Mouse (Mus musculus) testis, adult 2 months (tissue): Measurements from ENCODE around the gene A930004D18Rik. TPM values are rescaled to one million over a fixed set of nuclear protein-coding genes. Genes with fewer than 3 reads are reported as not detected.

Experiments
- H3K27ac ChIP-seq: fragments of 200-500 bp; 2 replicates; pipeline ENCODE4 v1.5.1; 2012; ENCODE audit warnings: low read depth, low read length; ENCODE audit not compliant: control insufficient read depth, insufficient read depth
- H3K27me3 ChIP-seq: fragments of 200-500 bp; 2 replicates; pipeline ENCODE4 v1.6.1; 2012; ENCODE audit warnings: mild to moderate bottlenecking, low read length, moderate library complexity; ENCODE audit not compliant: control insufficient read depth, insufficient read depth
- H3K36me3 ChIP-seq: fragments of 200-500 bp; 2 replicates; pipeline ENCODE4 v1.6.1; 2012; ENCODE audit warnings: mild to moderate bottlenecking, low read length; ENCODE audit not compliant: control insufficient read depth, insufficient read depth
- H3K4me1 ChIP-seq: fragments of 200-500 bp; 2 replicates; pipeline ENCODE4 v1.6.1; 2012; ENCODE audit warnings: low read length; ENCODE audit not compliant: control insufficient read depth, insufficient read depth
- H3K4me3 ChIP-seq: fragments of 200-500 bp; 2 replicates; pipeline ENCODE4 v1.5.1; 2012; ENCODE audit warnings: low read depth, mild to moderate bottlenecking, low read length, moderate library complexity, mixed read lengths; ENCODE audit not compliant: control insufficient read depth
- CTCF ChIP-seq: fragments of 200-500 bp; IDR thresholded peaks from 2 replicates; pipeline ENCODE4 v1.5.1; 2012; ENCODE audit warnings: low read depth, mild to moderate bottlenecking, inconsistent platforms, low read length, moderate library complexity; ENCODE audit not compliant: control insufficient read depth, insufficient read depth, insufficient replicate concordance
- POLR2A ChIP-seq: fragments of 200-500 bp; IDR thresholded peaks from 2 replicates; pipeline ENCODE4 v1.6.1; 2012; ENCODE audit warnings: low read depth, mild to moderate bottlenecking, inconsistent platforms, low read length, moderate library complexity; ENCODE audit not compliant: control insufficient read depth
- polyA plus RNA-seq: library from polyadenylated mRNA; depleted of rRNA; stranded (reverse); fragments of >200 nt; gene quantifications from 2 replicates; pipeline ENCODE4 v1.2.3, GENCODE M21; 2012

A930004D18Rik gene
- polyA plus RNA-seq, 1 experiment, result 0.07 TPM

DNA sequence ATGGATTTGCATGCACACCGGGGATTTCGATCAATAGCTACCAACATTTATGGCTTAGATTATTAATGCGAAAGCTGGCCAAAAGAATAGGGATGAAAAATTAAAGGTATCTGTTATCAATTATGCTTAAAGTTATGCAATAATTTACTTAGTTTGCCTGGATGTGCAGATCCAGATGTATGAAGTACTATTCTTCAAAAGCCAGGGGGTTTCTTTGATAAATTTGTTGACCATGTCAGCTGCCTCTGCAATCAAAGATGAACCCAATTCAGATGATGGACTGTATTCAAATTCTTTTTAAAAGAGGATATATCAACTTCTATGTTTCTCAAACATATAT lies 14.3 kb upstream of the A930004D18Rik start:
- H3K4me1 ChIP-seq, result peaks cover 11% of the 10 kb centered on the region
- H3K27ac ChIP-seq, result no peak overlapping the region
- TF ChIP-seq CTCF, result no peak
- no peak for TF ChIP-seq POLR2A

DNA sequence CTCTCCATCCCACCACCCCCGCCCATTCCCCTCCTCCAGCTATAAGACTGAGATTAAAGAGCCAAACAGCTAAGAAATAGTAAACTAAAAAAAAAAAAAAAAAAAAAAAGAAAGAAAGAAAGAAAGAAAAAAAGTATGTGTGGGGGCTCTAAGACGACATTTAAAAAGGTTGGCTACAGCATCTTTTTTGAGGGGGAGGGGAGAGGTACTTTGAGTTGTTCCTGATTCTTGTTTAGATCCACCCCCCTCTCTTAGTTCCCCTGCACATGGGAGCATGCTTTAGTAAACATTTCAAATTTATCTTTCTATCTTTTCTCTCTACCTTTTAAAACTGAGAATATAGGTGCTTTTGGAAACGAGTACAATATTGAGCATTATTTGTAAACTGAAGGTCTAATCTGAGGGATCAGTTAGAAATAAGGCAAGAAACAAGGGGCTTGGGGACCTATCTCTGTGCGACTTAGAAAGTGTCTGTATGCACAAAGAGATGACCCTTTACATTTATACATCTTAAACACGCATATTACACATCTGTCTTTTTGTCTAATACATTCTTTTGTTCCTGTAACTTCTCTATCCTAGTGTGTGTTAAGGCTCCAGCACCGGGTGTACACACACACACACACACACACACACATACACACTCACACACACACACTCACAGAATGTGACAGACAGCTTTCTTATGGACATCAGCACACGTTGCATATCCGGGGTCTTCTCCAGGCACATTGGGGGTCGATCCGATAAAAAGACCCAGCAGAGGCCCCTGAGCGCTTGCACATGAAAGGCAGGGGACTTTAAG lies 13.7 kb upstream of the A930004D18Rik start:
- H3K4me3 ChIP-seq, result no peak overlapping the region
- TF ChIP-seq POLR2A, result no peak
- TF ChIP-seq CTCF, result no peak
- peaks cover 10% of the 10 kb centered on the region for H3K4me1 ChIP-seq
- no peak overlapping the region for H3K27ac ChIP-seq
- H3K27me3 ChIP-seq, result no peaks in the 10 kb centered on the region
- H3K36me3 ChIP-seq, result no peaks in the 10 kb centered on the region

More for the DNA sequence above, 14.3 kb upstream of the A930004D18Rik start:
- no peaks in the 10 kb centered on the region for H3K27me3 ChIP-seq
- no peak overlapping the region for H3K4me3 ChIP-seq
- H3K36me3 ChIP-seq, result no peaks in the 10 kb centered on the region

DNA sequence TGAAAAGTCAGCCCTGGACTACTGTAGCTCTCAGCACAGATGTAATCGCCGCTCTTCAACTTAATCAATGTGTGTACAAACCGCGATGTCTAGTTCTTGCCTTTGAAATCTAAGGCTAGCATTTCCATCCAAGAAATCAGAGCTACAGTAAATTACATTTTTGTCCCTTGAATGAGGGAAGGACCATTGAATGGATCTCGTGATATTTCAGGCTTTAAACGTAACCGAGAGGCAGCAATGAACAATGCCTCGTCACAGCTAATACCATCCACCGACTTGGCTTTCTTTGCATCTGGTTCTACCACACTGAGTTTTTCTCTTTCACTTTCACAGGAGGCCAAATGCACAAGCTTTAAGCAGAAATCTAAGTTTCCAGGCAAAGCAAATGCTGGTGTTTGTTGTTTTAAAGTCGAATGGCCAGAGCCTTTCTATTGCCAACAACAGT lies 13.0 kb upstream of the A930004D18Rik start:
- TF ChIP-seq CTCF (no peak), POLR2A (no peak)
- peaks cover 6% of the 10 kb centered on the region for H3K4me1 ChIP-seq
- H3K27me3 ChIP-seq, result no peaks in the 10 kb centered on the region
- H3K4me3 ChIP-seq, result no peak overlapping the region
- no peaks in the 10 kb centered on the region for H3K36me3 ChIP-seq
- peak overlapping the region; percentile 32; the same call in 1 of the 2 replicates for H3K27ac ChIP-seq

DNA sequence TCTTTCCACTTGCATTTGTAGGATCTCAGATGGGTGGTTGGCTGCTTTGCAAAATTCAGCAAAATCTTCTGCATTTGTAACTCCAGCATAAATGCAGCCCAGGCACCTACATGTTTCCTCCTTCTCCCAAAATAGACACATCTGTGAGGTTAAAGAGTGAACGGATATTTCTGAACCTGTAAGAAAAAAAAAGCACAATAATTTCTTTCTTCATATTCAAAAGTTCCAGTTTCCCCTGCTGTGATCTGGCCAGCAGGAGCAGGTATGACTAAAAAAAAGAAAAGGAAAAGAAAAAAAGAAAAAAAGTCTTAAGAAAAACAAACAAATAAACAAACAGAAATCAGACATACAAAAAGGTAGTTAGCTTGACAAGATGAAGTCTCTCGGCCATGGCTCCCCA lies 12.5 kb upstream of the A930004D18Rik start:
- no peak overlapping the region for H3K27ac ChIP-seq
- H3K4me3 ChIP-seq, result no peak overlapping the region
- H3K4me1 ChIP-seq, result peaks cover 4% of the 10 kb centered on the region
- no peak for TF ChIP-seq POLR2A
- no peak for TF ChIP-seq CTCF
- H3K36me3 ChIP-seq, result no peaks in the 10 kb centered on the region
- no peaks in the 10 kb centered on the region for H3K27me3 ChIP-seq

DNA sequence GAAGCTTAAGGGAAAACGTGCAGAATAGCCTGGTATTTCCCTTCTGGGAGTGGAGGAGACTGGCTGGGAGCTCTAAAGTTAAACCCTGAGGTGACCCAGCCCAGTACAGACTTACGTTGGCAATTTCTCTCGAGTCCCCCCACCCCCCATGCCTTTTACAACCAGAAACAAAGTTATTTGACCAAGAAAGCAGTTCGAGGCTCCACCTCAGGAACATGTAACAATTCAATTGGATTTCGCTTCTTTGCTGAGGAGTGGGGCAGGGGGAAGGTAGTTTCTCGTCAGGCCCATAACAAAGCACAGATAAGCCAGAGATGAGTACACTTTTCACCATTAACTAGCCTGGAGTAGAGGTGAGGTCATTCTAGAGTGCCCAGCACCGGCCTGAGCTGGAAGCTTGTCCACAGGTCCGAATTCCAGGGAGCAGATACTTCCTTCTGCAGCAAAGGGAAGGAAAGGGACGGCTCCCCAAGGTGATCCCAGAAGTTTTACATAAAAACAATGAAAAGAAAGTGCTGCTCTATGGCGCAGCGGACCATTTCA lies 11.8 kb upstream of the A930004D18Rik start:
- Histone ChIP-seq H3K27me3 (no peaks in the 10 kb centered on the region), H3K4me3 (no peak overlapping the region), H3K27ac (peak overlapping the region; percentile 44), H3K4me1 (peaks cover 4% of the 10 kb centered on the region), H3K36me3 (no peaks in the 10 kb centered on the region)
- TF ChIP-seq CTCF, result no peak
- no peak for TF ChIP-seq POLR2A

DNA sequence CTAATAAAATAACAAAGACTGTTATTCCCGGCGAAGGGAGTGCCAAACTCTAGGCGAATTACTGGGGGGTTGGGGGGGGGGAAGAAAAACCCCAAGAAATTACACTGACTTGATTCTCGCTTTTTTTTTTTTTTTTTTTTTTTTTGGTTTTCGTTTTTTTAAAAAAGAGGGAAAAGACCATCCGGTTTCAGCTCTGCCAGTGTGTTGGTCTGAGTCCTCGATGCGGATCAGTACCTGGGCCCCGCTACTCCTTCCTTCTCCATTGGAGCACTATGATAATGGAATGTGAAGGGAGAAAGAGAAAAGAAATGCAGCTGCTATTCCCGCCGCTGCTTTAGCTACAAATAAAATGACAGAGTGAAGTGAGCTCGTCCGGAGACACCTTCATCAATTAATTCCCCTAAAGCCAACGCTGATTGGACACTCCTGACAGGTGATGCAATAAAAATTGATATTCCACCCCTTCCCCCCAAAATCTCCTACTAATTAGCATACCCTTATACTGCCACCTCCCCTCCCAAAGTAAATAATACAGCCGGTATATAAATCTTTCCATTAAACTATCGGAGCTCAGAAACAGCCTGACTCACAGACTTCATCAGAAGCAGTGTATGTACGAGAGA lies 11.0 kb upstream of the A930004D18Rik start, which contains the start of gene Skida1:
Gene Skida1 (minus strand): TSS at position 599 of the 623 bp plus-strand sequence.
- TF ChIP-seq POLR2A (no peak), CTCF (no peak)
- Histone ChIP-seq H3K36me3 (no peaks in the 10 kb centered on the region), H3K4me3 (peak within 1 kb of the TSS; percentile 78), H3K27me3 (no peaks in the 10 kb centered on the region), H3K27ac (peak within 1 kb of the TSS; percentile 44), H3K4me1 (peaks cover 4% of the 10 kb centered on the region)
